Mouse (Mus musculus) midbrain, embryonic 14.5 days (tissue): ENCODE measurements around the gene Snap47. TPM values are rescaled to one million over a fixed set of nuclear protein-coding genes. Genes with fewer than 3 reads are reported as not detected.

Source experiments
- ATAC-seq: fragments of 200-750 bp; cut with Nextera tagmentation; 2 replicates; pipeline ENCODE4 v1.8.0; 2017; ENCODE audit warnings: moderate number of reproducible peaks, moderate library complexity; ENCODE audit not compliant: low FRiP score, low TSS enrichment
- DNase-seq: peaks from one replicate; pipeline ENCODE4 v3.0.0-alpha.2; 2015
- H3K27ac ChIP-seq: fragments of 300-500 bp; sonication (generic); replicated peaks from 2 replicates; pipeline ENCODE4 v1.5.1; 2014; ENCODE audit warnings: mild to moderate bottlenecking, low read depth, low read length, moderate library complexity
- H3K27me3 ChIP-seq: fragments of 300-500 bp; sonication (generic); 2 replicates; pipeline ENCODE4 v1.6.1; 2014; ENCODE audit warnings: low read length, control low read depth, mixed read lengths; ENCODE audit not compliant: control insufficient read depth, insufficient read depth
- H3K36me3 ChIP-seq: fragments of 300-500 bp; sonication (generic); 2 replicates; pipeline ENCODE4 v1.6.1; 2014; ENCODE audit warnings: low read length, control low read depth; ENCODE audit not compliant: control insufficient read depth, insufficient read depth
- H3K4me1 ChIP-seq: fragments of 300-500 bp; sonication (generic); 2 replicates; pipeline ENCODE4 v1.6.1; 2014; ENCODE audit warnings: mild to moderate bottlenecking, antibody characterized with exemption, low read length, control low read depth; ENCODE audit not compliant: control insufficient read depth, insufficient read depth
- H3K4me2 ChIP-seq: fragments of 300-500 bp; sonication (generic); 2 replicates; pipeline ENCODE4 v1.6.1; 2014; ENCODE audit warnings: mild to moderate bottlenecking, low read length, moderate library complexity
- H3K4me3 ChIP-seq: fragments of 300-500 bp; sonication (generic); replicated peaks from 2 replicates; pipeline ENCODE4 v1.5.1; 2014; ENCODE audit warnings: low read depth, low read length
- H3K9ac ChIP-seq: fragments of 300-500 bp; sonication (generic); replicated peaks from 2 replicates; pipeline ENCODE4 v1.6.1; 2014; ENCODE audit warnings: mild to moderate bottlenecking, low read length, moderate library complexity
- H3K9me3 ChIP-seq: fragments of 300-500 bp; sonication (generic); 2 replicates; pipeline ENCODE4 v1.6.1; 2016; ENCODE audit warnings: low read length, control low read depth, mixed read lengths; ENCODE audit not compliant: control insufficient read depth
- WGBS: fragments of 180-500 bp; shearing (Covaris S2); extraction: QIAGEN DNeasy Blood & Tissue Kit; methylation state at CpG from one replicate; pipeline ENCODE4 v1.1.7; 2014; 5-methylcytosine and 5-hydroxymethylcytosine counted together
- polyA plus RNA-seq: library from polyadenylated mRNA; unstranded; fragments of >200 nt; fragmentation: Nextera tagmentation; extraction: Ambion mirVana; gene quantifications from 2 replicates; pipeline ENCODE4 v1.2.1, GENCODE M21; 2014

The Snap47 gene
- polyA plus RNA-seq, 1 experiment from 2014 or later, result 525 TPM

GRCm38 (mm10) chr11:59437954-59438353 is 13.0 kb downstream of the Snap47 start:
- Histone ChIP-seq H3K4me2 (no peak overlapping the region), H3K27me3 (no peaks in the 10 kb centered on the region), H3K27ac (no peak overlapping the region), H3K9ac (no peak overlapping the region), H3K4me1 (no peaks in the 10 kb centered on the region), H3K9me3 (peaks cover 6% of the 10 kb centered on the region; the same call in 1 of the 2 replicates), H3K4me3 (no peak overlapping the region), H3K36me3 (peaks cover 35% of the 10 kb centered on the region)
- no peak for ATAC-seq
- DNase-seq, result no peak
- WGBS, result 95% methylated on average over 12 of the region's 12 CpGs

DNA sequence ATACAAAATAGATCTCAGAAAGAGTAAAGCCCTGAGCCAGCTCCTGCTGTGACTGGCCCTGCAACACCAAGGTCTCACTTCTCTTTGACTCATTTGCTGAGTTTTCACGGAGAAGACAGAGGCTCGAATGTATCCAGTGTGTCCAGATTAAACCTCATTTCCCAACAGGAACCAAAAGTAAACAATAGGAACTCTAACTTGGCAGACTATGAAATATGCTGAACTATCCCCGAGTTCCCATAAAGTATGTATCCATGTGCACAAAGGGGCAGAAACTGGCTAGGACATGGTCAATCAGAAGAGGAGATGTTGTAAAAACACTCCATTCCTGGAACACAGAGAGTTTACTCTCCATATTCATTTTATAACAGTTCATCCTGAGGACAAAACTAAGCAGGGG is 18.7 kb downstream of the Snap47 start:
- no peak overlapping the region for H3K27ac ChIP-seq
- DNase-seq, result no peak
- H3K4me2 ChIP-seq, result no peak overlapping the region
- ATAC-seq, result no peak
- WGBS, result 78% methylated on average over 3 of the region's 3 CpGs
- peaks cover 47% of the 10 kb centered on the region for H3K36me3 ChIP-seq
- H3K4me1 ChIP-seq, result no peaks in the 10 kb centered on the region
- peaks cover 6% of the 10 kb centered on the region; the same call in 1 of the 2 replicates for H3K9me3 ChIP-seq
- H3K9ac ChIP-seq, result no peak overlapping the region
- no peaks in the 10 kb centered on the region for H3K27me3 ChIP-seq
- no peak overlapping the region for H3K4me3 ChIP-seq

DNA sequence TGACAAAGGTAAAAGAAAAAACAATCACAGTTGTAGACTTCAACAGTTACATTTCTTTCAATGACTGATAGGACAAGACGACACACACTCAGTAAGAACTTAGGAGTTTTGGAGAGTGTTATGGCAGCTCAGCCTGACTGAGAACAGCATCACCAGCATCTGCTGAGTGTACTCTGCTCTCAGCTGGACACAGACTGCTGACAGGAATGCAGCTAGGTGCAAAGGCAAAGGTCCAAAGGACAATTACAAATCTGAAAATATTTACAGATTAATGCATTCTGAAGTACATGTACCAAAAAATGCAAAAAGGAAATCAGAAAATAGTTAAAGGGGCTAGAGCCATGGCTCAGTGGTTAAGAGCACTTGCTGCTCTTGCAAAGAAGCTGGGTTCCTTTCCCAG is 21.0 kb downstream of the Snap47 start:
- Histone ChIP-seq H3K9ac (no peak overlapping the region), H3K4me3 (no peak overlapping the region), H3K9me3 (no peaks in the 10 kb centered on the region), H3K4me1 (no peaks in the 10 kb centered on the region), H3K4me2 (no peak overlapping the region), H3K36me3 (peaks cover 59% of the 10 kb centered on the region), H3K27ac (no peak overlapping the region), H3K27me3 (no peaks in the 10 kb centered on the region)
- DNase-seq (no peak), ATAC-seq (no peak)
- WGBS, result 85% methylated on average over 1 of the region's 1 CpGs

DNA sequence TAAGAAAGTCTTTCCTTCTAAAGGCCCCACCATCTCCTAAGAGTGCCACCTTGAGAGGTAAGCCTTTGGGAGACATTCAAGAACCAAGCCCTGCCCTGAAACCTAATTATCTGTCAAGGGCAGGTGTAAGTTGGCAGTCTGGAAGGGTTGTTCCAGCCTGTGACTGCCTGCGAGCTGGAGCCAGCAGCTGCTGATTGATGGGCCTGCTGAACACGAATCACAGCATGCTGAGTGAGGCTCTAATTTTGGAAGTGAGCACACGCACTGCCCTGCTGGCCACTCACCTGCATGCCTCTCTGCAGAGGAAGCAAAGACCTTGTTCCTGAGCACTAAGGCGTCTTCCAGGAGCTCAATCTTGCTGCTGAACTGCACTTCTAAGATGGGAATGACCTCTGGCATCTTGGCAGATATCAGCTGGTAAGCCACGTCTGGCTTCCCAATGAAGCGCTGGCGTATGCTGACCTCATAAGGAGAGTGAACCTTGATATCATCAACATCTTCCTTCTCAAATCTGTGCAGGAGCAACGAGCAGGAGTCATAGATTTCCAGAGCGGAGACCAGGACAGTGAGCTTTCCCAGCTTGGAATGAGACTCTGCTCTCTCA is 22.8 kb downstream of the Snap47 start:
- ATAC-seq, result no peak
- Histone ChIP-seq H3K36me3 (peaks cover 70% of the 10 kb centered on the region), H3K27me3 (no peaks in the 10 kb centered on the region), H3K27ac (no peak overlapping the region), H3K9me3 (no peaks in the 10 kb centered on the region), H3K4me1 (no peaks in the 10 kb centered on the region), H3K4me2 (no peak overlapping the region), H3K4me3 (no peak overlapping the region), H3K9ac (no peak overlapping the region)
- DNase-seq, result no peak
- WGBS, result 93% methylated on average over 9 of the region's 9 CpGs

GRCm38 (mm10) chr11:59425671-59426101 is 25.3 kb downstream of the Snap47 start:
- ATAC-seq, result no peak
- Histone ChIP-seq H3K4me3 (no peak overlapping the region), H3K4me1 (no peaks in the 10 kb centered on the region), H3K9ac (no peak overlapping the region), H3K4me2 (no peak overlapping the region), H3K27me3 (no peaks in the 10 kb centered on the region), H3K9me3 (no peaks in the 10 kb centered on the region), H3K27ac (no peak overlapping the region), H3K36me3 (peaks cover 76% of the 10 kb centered on the region)
- DNase-seq, result peak; percentile 40
- WGBS, result 65% methylated on average over 7 of the region's 7 CpGs

GRCm38 (mm10) chr11:59423010-59423588 is 27.9 kb downstream of the Snap47 start:
- 89% methylated on average over 5 of the region's 5 CpGs for WGBS
- no peak for ATAC-seq

DNA sequence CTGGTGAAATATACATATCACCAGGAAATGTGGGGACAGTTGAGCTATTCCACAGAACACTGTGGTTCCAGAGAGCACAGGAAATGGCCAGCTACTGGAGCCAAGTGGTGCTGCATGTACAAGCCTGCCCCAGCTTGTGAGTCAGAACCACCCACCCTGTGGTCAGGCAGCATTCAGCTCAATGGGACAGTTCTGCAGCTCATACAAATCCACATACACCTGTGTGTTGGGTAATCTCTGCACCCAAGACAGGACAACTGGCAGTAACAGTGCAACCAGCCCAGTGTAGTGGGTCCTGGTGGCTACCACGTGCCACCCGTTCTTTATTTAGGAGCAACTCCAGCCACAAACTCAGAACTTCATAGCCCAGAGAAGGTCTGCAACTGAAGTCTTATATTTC is 29.0 kb downstream of the Snap47 start:
- WGBS, result 91% methylated on average over 2 of the region's 2 CpGs
- peaks cover 92% of the 10 kb centered on the region for H3K36me3 ChIP-seq

More at GRCm38 (mm10) chr11:59423010-59423588, 27.9 kb downstream of the Snap47 start:
- no peak for DNase-seq
- H3K4me2 ChIP-seq, result no peak overlapping the region
- H3K4me1 ChIP-seq, result no peaks in the 10 kb centered on the region
- no peaks in the 10 kb centered on the region for H3K9me3 ChIP-seq
- no peak overlapping the region for H3K27ac ChIP-seq
- no peaks in the 10 kb centered on the region for H3K27me3 ChIP-seq
- no peak overlapping the region for H3K4me3 ChIP-seq
- peaks cover 94% of the 10 kb centered on the region for H3K36me3 ChIP-seq
- no peak overlapping the region for H3K9ac ChIP-seq

DNA sequence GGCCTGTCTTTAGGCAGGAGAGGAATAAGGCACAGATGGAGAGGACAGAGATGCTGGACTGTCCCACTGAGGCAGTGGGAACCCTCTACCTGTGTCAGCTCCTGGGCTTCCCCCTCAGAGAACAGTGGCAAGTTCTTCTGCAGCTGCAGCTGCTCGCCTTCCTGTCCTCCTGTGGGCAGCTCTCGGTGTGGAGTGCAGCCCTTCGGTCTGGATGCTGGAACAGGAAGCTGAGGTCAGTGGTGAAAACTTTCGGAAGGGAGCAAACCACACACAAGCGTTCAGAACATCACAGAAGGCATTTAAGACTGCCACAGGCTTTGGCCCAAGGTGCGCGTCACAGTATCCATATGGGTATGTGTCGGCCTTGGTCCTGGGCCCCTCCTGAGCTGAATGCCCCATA is 29.6 kb downstream of the Snap47 start:
- WGBS, result 90% methylated on average over 8 of the region's 8 CpGs
- DNase-seq, result no peak
- peaks cover 92% of the 10 kb centered on the region for H3K36me3 ChIP-seq

More for the DNA sequence above, 29.0 kb downstream of the Snap47 start:
- no peak for ATAC-seq
- Histone ChIP-seq H3K4me3 (no peak overlapping the region), H3K27me3 (no peaks in the 10 kb centered on the region), H3K9me3 (no peaks in the 10 kb centered on the region), H3K4me2 (no peak overlapping the region), H3K4me1 (no peaks in the 10 kb centered on the region), H3K9ac (no peak overlapping the region), H3K27ac (no peak overlapping the region)
- DNase-seq, result no peak

GRCm38 (mm10) chr11:59418708-59419107 is 32.3 kb downstream of the Snap47 start:
- ATAC-seq (no peak), DNase-seq (no peak)
- Histone ChIP-seq H3K27me3 (no peaks in the 10 kb centered on the region), H3K27ac (no peak overlapping the region), H3K4me2 (no peak overlapping the region), H3K4me1 (no peaks in the 10 kb centered on the region), H3K9ac (no peak overlapping the region), H3K4me3 (no peak overlapping the region), H3K9me3 (no peaks in the 10 kb centered on the region), H3K36me3 (peaks cover 76% of the 10 kb centered on the region)
- WGBS, result 86% methylated on average over 5 of the region's 5 CpGs

More for the DNA sequence above, 29.6 kb downstream of the Snap47 start:
- H3K4me1 ChIP-seq, result no peaks in the 10 kb centered on the region
- H3K27ac ChIP-seq, result no peak overlapping the region
- no peaks in the 10 kb centered on the region for H3K9me3 ChIP-seq
- ATAC-seq, result no peak
- H3K4me3 ChIP-seq, result no peak overlapping the region
- H3K4me2 ChIP-seq, result no peak overlapping the region
- no peak overlapping the region for H3K9ac ChIP-seq
- no peaks in the 10 kb centered on the region for H3K27me3 ChIP-seq
